Mouse (Mus musculus) embryonic fibroblast, embryonic 13.5 days (primary cell): ENCODE measurements at regions not wholly inside any gene's neighbourhood (a gene's known extent, or its start where the extent isn't known, plus 50 kb on each side); places are given as distances from the start of the nearest gene placed in this dataset.

ENCODE experiments used
- CTCF ChIP-seq: IDR thresholded peaks from 2 replicates; pipeline ENCODE4 v1.5.1; 2011; ENCODE audit warnings: mild to moderate bottlenecking, control low read depth, low read length, moderate library complexity, borderline replicate concordance; ENCODE audit not compliant: insufficient read depth
- POLR2A ChIP-seq: IDR thresholded peaks from 2 replicates; pipeline ENCODE4 v1.6.1; 2011; ENCODE audit warnings: low read depth, mild to moderate bottlenecking, control low read depth, low read length, moderate library complexity

DNA sequence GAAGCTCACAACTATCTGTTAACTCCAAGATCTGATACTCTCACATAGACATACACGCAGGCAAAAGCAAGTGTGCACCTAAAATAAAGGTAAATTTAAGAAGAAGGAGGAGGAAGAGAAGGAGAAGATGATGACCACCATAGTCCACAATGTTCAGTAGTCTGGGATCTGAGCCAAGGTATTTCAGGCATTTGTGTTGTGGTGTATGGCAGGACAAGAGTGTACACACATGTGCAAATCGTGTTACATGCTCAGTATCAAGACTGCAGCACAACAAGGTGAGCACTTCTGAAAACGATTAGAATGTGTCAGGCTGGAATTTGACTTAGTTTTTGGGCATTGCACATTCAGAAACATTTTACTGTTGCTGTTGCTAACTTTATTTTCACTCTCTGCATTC is 138.4 kb upstream of the Sp4 start:
- TF ChIP-seq CTCF (no peak), POLR2A (no peak)
